Mouse (Mus musculus): ENCODE measurements around the gene Ror1. TPM values are rescaled to one million over a fixed set of nuclear protein-coding genes. Genes with fewer than 3 reads are reported as not detected.

Ror1 gene
- polyA plus RNA-seq, 1 experiment from 2014 or later = 1.5 TPM

DNA sequence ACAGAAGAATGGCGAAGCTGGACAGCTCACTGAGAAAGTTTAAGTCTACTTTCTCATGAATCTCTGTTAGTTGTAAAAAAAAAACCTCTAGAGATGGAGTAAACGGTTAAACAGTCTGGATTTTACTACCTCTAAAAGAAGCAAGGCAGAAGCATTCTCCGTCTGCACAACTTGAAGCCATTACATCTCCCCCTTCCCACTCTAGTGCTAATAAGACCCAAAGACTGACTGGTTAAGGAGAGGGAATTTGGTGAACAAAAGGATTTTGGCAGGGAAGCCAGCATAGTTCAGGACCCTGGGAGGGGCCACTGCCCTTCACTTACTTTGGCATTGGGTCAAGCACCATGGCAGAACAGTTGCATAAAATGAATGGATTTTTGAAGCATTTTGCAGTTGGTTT, 35.8 kb upstream of the Ror1 start:
- WGBS = 57% methylated on average over 3 of the region's 3 CpGs
- no peak overlapping the region for H3K9ac ChIP-seq (ENCODE audit: low read depth, low read length)
- H3K36me3 ChIP-seq (ENCODE audit: control insufficient read depth, insufficient read depth, low read length) = no peaks in the 10 kb centered on the region
- H3K27me3 ChIP-seq (replicated peaks; ENCODE audit: control insufficient read depth, insufficient read depth, low read length) = no peaks in the 10 kb centered on the region
- no peak overlapping the region for H3K27ac ChIP-seq (ENCODE audit: low read depth, low read length)
- ATAC-seq = no peak
- no peaks in the 10 kb centered on the region for H3K9me3 ChIP-seq (ENCODE audit: control insufficient read depth, low read length)
- no peak overlapping the region for H3K4me2 ChIP-seq (ENCODE audit: low read length)
- no peaks in the 10 kb centered on the region for H3K4me1 ChIP-seq (ENCODE audit: control insufficient read depth, insufficient read depth, low read depth, low read length)
- H3K4me3 ChIP-seq (ENCODE audit: low read length) = no peak overlapping the region

DNA sequence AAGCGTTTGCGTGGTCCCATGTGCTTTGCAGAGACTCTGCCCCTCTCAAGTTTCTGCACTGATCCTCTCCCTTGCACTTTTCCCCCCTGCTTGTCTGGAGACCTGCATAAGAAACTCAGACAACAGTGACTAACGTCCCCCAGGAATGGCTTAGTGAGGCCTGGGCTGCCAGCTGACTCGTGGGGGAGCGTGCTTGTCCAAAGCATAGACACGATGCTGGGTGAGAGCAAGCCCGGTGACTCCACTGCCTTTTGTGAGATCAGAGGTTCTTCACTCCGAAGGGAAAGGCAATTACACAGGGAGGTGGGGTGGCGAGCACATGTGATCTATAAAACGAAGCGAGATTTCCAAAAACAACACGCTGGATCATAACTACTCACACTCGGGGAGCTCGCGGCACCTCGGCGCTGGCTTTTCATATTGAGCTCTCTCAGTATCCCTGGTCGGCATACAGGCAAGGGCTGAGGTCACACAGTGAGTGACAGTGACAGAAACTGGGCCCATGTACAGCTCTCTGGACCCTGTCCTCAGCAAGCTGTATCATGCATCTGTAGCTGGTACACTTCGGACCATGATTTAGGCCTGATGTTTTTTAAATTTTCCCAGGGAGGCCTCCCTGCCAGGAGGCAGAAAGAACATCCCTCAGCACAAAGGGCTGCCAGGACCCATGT, 34.1 kb upstream of the Ror1 start:
- Histone ChIP-seq H3K4me2 (ENCODE audit: low read length) (no peak overlapping the region), H3K9me3 (ENCODE audit: control insufficient read depth, low read length) (no peaks in the 10 kb centered on the region), H3K9ac (ENCODE audit: low read depth, low read length) (no peak overlapping the region), H3K27me3 (replicated peaks; ENCODE audit: control insufficient read depth, insufficient read depth, low read length) (no peaks in the 10 kb centered on the region), H3K27ac (ENCODE audit: low read depth, low read length) (no peak overlapping the region), H3K36me3 (ENCODE audit: control insufficient read depth, insufficient read depth, low read length) (no peaks in the 10 kb centered on the region), H3K4me3 (ENCODE audit: low read length) (no peak overlapping the region), H3K4me1 (ENCODE audit: control insufficient read depth, insufficient read depth, low read depth, low read length) (no peaks in the 10 kb centered on the region)
- ATAC-seq = no peak
- 70% methylated on average over 19 of the region's 19 CpGs for WGBS

GRCm38 (mm10) chr4:100065686-100066085, 29.9 kb upstream of the Ror1 start:
- H3K4me1 ChIP-seq (ENCODE audit: control insufficient read depth, insufficient read depth, low read depth, low read length) = no peaks in the 10 kb centered on the region
- ATAC-seq = no peak
- H3K27me3 ChIP-seq (replicated peaks; ENCODE audit: control insufficient read depth, insufficient read depth, low read length) = no peaks in the 10 kb centered on the region
- no peak overlapping the region for H3K4me2 ChIP-seq (ENCODE audit: low read length)
- H3K9ac ChIP-seq (ENCODE audit: low read depth, low read length) = no peak overlapping the region
- WGBS = 96% methylated on average over 2 of the region's 2 CpGs
- H3K36me3 ChIP-seq (ENCODE audit: control insufficient read depth, insufficient read depth, low read length) = no peaks in the 10 kb centered on the region
- H3K4me3 ChIP-seq (ENCODE audit: low read length) = no peak overlapping the region
- H3K9me3 ChIP-seq (ENCODE audit: control insufficient read depth, low read length) = no peaks in the 10 kb centered on the region
- no peak overlapping the region for H3K27ac ChIP-seq (ENCODE audit: low read depth, low read length)

- Histone ChIP-seq H3K4me3 (ENCODE audit: low read length) (no peak overlapping the region), H3K4me1 (ENCODE audit: control insufficient read depth, insufficient read depth, low read depth, low read length) (no peaks in the 10 kb centered on the region), H3K9me3 (ENCODE audit: control insufficient read depth, low read length) (no peaks in the 10 kb centered on the region), H3K9ac (ENCODE audit: low read depth, low read length) (no peak overlapping the region), H3K27me3 (replicated peaks; ENCODE audit: control insufficient read depth, insufficient read depth, low read length) (no peaks in the 10 kb centered on the region), H3K27ac (ENCODE audit: low read depth, low read length) (no peak overlapping the region), H3K36me3 (ENCODE audit: control insufficient read depth, insufficient read depth, low read length) (no peaks in the 10 kb centered on the region), H3K4me2 (ENCODE audit: low read length) (no peak overlapping the region)
- 74% methylated on average over 6 of the region's 6 CpGs for WGBS
- ATAC-seq = no peak
Measured at GRCm38 (mm10) chr4:100070101-100070500, 25.5 kb upstream of the Ror1 start.

- under 1% methylated on average over 21 of the region's 21 CpGs for WGBS
Measured at GRCm38 (mm10) chr4:100096596-100097181, 1.1 kb downstream of the Ror1 start.

GRCm38 (mm10) chr4:100097364-100097979, 1.9 kb downstream of the Ror1 start:
- Histone ChIP-seq H3K27ac (ENCODE audit: low read depth, low read length) (no peak overlapping the region), H3K9me3 (ENCODE audit: control insufficient read depth, low read length) (no peaks in the 10 kb centered on the region), H3K9ac (ENCODE audit: low read depth, low read length) (no peak overlapping the region), H3K4me3 (ENCODE audit: low read length) (peak overlapping the region; percentile 3; the same call in 1 of the 2 replicates), H3K4me1 (ENCODE audit: control insufficient read depth, insufficient read depth, low read depth, low read length) (peaks cover 3% of the 10 kb centered on the region; the same call in 1 of the 2 replicates), H3K4me2 (ENCODE audit: low read length) (peak overlapping the region; percentile 98), H3K36me3 (ENCODE audit: control insufficient read depth, insufficient read depth, low read length) (no peaks in the 10 kb centered on the region), H3K27me3 (replicated peaks; ENCODE audit: control insufficient read depth, insufficient read depth, low read length) (no peaks in the 10 kb centered on the region)
- WGBS = 14% methylated on average over 10 of the region's 10 CpGs
- ATAC-seq = no peak

More at GRCm38 (mm10) chr4:100096596-100097181, 1.1 kb downstream of the Ror1 start:
- Histone ChIP-seq H3K9ac (ENCODE audit: low read depth, low read length) (peak overlapping the region; percentile 77), H3K4me3 (ENCODE audit: low read length) (peak overlapping the region; percentile 77), H3K4me1 (ENCODE audit: control insufficient read depth, insufficient read depth, low read depth, low read length) (peaks cover 3% of the 10 kb centered on the region; the same call in 1 of the 2 replicates), H3K36me3 (ENCODE audit: control insufficient read depth, insufficient read depth, low read length) (no peaks in the 10 kb centered on the region), H3K4me2 (ENCODE audit: low read length) (peak overlapping the region; percentile 98), H3K27me3 (replicated peaks; ENCODE audit: control insufficient read depth, insufficient read depth, low read length) (no peaks in the 10 kb centered on the region), H3K9me3 (ENCODE audit: control insufficient read depth, low read length) (no peaks in the 10 kb centered on the region), H3K27ac (ENCODE audit: low read depth, low read length) (no peak overlapping the region)
- no peak for ATAC-seq

DNA sequence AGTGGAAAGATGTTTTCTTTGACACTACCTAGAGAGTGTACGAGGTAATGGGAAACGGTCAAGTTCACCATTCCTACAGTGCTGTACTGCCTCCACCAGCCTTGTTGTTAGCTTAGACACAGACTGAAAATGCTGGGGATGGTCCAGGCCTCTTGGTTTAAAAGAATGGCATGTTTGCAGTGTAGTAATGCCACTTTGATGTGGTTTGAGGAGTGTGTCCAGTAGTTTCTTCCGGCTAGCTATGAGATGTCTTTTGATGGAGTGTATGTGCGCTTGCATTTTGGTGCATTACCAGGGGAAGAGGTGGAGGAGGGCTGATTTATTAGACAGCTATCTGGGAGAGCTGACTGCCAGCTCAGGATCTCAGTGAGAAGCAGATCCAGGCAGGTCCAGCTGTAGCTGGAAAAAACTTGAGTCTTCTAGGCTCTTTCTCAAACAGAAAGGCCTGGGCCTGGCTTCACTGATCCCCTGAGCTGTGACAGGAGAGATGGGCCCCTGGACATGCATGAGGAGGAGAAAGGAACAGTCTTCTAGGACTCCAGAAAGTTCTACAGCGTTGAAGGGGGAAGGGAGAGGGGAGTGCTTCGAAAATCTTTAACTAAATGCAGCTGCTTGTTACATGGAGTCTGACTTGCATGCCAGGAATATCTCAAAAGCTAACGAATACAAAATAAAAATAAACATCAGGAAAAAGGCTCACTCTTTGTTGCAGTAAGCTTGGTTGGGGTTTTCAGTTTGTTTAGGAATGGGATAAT, 5.7 kb downstream of the Ror1 start:
- Histone ChIP-seq H3K4me3 (ENCODE audit: low read length) (no peak overlapping the region), H3K27me3 (replicated peaks; ENCODE audit: control insufficient read depth, insufficient read depth, low read length) (no peaks in the 10 kb centered on the region), H3K27ac (ENCODE audit: low read depth, low read length) (no peak overlapping the region), H3K9me3 (ENCODE audit: control insufficient read depth, low read length) (no peaks in the 10 kb centered on the region), H3K4me2 (ENCODE audit: low read length) (no peak overlapping the region), H3K36me3 (ENCODE audit: control insufficient read depth, insufficient read depth, low read length) (no peaks in the 10 kb centered on the region), H3K4me1 (ENCODE audit: control insufficient read depth, insufficient read depth, low read depth, low read length) (peaks cover 2% of the 10 kb centered on the region; the same call in 1 of the 2 replicates), H3K9ac (ENCODE audit: low read depth, low read length) (no peak overlapping the region)
- ATAC-seq = no peak
- WGBS = 80% methylated on average over 7 of the region's 7 CpGs

GRCm38 (mm10) chr4:100101844-100102243, 6.3 kb downstream of the Ror1 start:
- Histone ChIP-seq H3K4me3 (ENCODE audit: low read length) (no peak overlapping the region), H3K9me3 (ENCODE audit: control insufficient read depth, low read length) (no peaks in the 10 kb centered on the region), H3K36me3 (ENCODE audit: control insufficient read depth, insufficient read depth, low read length) (no peaks in the 10 kb centered on the region), H3K4me2 (ENCODE audit: low read length) (no peak overlapping the region), H3K27ac (ENCODE audit: low read depth, low read length) (no peak overlapping the region), H3K9ac (ENCODE audit: low read depth, low read length) (no peak overlapping the region), H3K4me1 (ENCODE audit: control insufficient read depth, insufficient read depth, low read depth, low read length) (no peaks in the 10 kb centered on the region; the same call in 1 of the 2 replicates), H3K27me3 (replicated peaks; ENCODE audit: control insufficient read depth, insufficient read depth, low read length) (no peaks in the 10 kb centered on the region)
- 74% methylated on average over 5 of the region's 5 CpGs for WGBS
- ATAC-seq = no peak

GRCm38 (mm10) chr4:100104241-100104640, 8.7 kb downstream of the Ror1 start:
- Histone ChIP-seq H3K4me2 (ENCODE audit: low read length) (no peak overlapping the region), H3K27ac (ENCODE audit: low read depth, low read length) (no peak overlapping the region), H3K9me3 (ENCODE audit: control insufficient read depth, low read length) (no peaks in the 10 kb centered on the region), H3K4me1 (ENCODE audit: control insufficient read depth, insufficient read depth, low read depth, low read length) (no peaks in the 10 kb centered on the region), H3K9ac (ENCODE audit: low read depth, low read length) (no peak overlapping the region), H3K4me3 (ENCODE audit: low read length) (no peak overlapping the region), H3K27me3 (replicated peaks; ENCODE audit: control insufficient read depth, insufficient read depth, low read length) (no peaks in the 10 kb centered on the region), H3K36me3 (ENCODE audit: control insufficient read depth, insufficient read depth, low read length) (no peaks in the 10 kb centered on the region)
- 82% methylated on average over 1 of the region's 1 CpGs for WGBS
- ATAC-seq = no peak

Measured in hindbrain, embryonic 16.5 days (tissue).